Mouse (Mus musculus) neural tube, embryonic 11.5 days (tissue): Measurements from ENCODE around the gene Dock9. TPM values are rescaled to one million over a fixed set of nuclear protein-coding genes. Genes with fewer than 3 reads are reported as not detected.
"Not testable (repeated sequence)": the region's sequence is repeated elsewhere in the genome, so short reads cannot be mapped to it uniquely, and the experiment has no call there.

Experiments
- ATAC-seq: fragments of 200-750 bp; cut with Nextera tagmentation; 2 replicates; pipeline ENCODE4 v1.8.0; 2017; ENCODE audit warnings: moderate number of reproducible peaks, mild to moderate bottlenecking, moderate TSS enrichment, moderate library complexity; ENCODE audit not compliant: insufficient read depth, low FRiP score, low TSS enrichment
- DNase-seq: peaks from one replicate; pipeline ENCODE4 v3.0.0-alpha.2; 2015; ENCODE audit warnings: low spot score
- H3K27ac ChIP-seq: fragments of 300-500 bp; sonication (generic); 2 replicates; pipeline ENCODE4 v1.5.1; 2014; ENCODE audit warnings: low read depth, mild to moderate bottlenecking, low read length
- H3K27me3 ChIP-seq: fragments of 300-500 bp; sonication (generic); 2 replicates; pipeline ENCODE4 v1.6.1; 2014; ENCODE audit warnings: mild to moderate bottlenecking, low read length, mixed read lengths; ENCODE audit not compliant: control insufficient read depth, insufficient read depth
- H3K36me3 ChIP-seq: fragments of 300-500 bp; sonication (generic); 2 replicates; pipeline ENCODE4 v1.6.1; 2014; ENCODE audit warnings: mild to moderate bottlenecking, low read length, moderate library complexity, mixed read lengths; ENCODE audit not compliant: control insufficient read depth, insufficient read depth
- H3K4me1 ChIP-seq: fragments of 300-500 bp; sonication (generic); 2 replicates; pipeline ENCODE4 v1.6.1; 2014; ENCODE audit warnings: low read length, mixed read lengths; ENCODE audit not compliant: control insufficient read depth, insufficient read depth
- H3K4me2 ChIP-seq: fragments of 300-500 bp; sonication (generic); 2 replicates; pipeline ENCODE4 v1.6.1; 2014; ENCODE audit warnings: low read depth, mild to moderate bottlenecking, moderate library complexity
- H3K4me3 ChIP-seq: fragments of 300-500 bp; sonication (generic); 2 replicates; pipeline ENCODE4 v1.5.1; 2014; ENCODE audit warnings: low read depth, low read length
- H3K9ac ChIP-seq: fragments of 300-500 bp; sonication (generic); 2 replicates; pipeline ENCODE4 v1.6.1; 2014; ENCODE audit warnings: mild to moderate bottlenecking, low read length
- H3K9me3 ChIP-seq: fragments of 300-500 bp; sonication (generic); 2 replicates; pipeline ENCODE4 v1.6.1; 2016; ENCODE audit warnings: low read length; ENCODE audit not compliant: control insufficient read depth
- WGBS: fragments of 180-500 bp; shearing (Covaris S2); extraction: QIAGEN DNeasy Blood & Tissue Kit; methylation state at CpG from one replicate; pipeline ENCODE4 v1.1.7; 2014; 5-methylcytosine and 5-hydroxymethylcytosine counted together
- polyA plus RNA-seq: library from polyadenylated mRNA; unstranded; fragments of >200 nt; fragmentation: Nextera tagmentation; extraction: Ambion mirVana; gene quantifications from 2 replicates; pipeline ENCODE4 v1.2.1, GENCODE M21; 2014

Dock9 gene
- polyA plus RNA-seq, 1 experiment from 2014 or later = 4.2 TPM

GRCm38 (mm10) chr14:121721431-121721830 lies 76.2 kb downstream of the Dock9 start:
- H3K4me2 ChIP-seq = no peak overlapping the region
- no peaks in the 10 kb centered on the region for H3K9me3 ChIP-seq
- H3K36me3 ChIP-seq = no peaks in the 10 kb centered on the region
- H3K27ac ChIP-seq = no peak overlapping the region
- no peak overlapping the region for H3K4me3 ChIP-seq
- H3K27me3 ChIP-seq = no peaks in the 10 kb centered on the region
- ATAC-seq = no peak
- no peaks in the 10 kb centered on the region for H3K4me1 ChIP-seq
- 89% methylated on average over 5 of the region's 5 CpGs for WGBS
- DNase-seq = no peak
- no peak overlapping the region for H3K9ac ChIP-seq

GRCm38 (mm10) chr14:121719638-121720601 lies 77.7 kb downstream of the Dock9 start:
- H3K36me3 ChIP-seq = no peaks in the 10 kb centered on the region
- no peak for DNase-seq
- WGBS = 83% methylated on average over 9 of the region's 9 CpGs
- no peak overlapping the region for H3K4me2 ChIP-seq
- no peaks in the 10 kb centered on the region for H3K9me3 ChIP-seq
- H3K4me3 ChIP-seq = no peak overlapping the region
- no peaks in the 10 kb centered on the region for H3K27me3 ChIP-seq
- no peak overlapping the region for H3K27ac ChIP-seq
- H3K4me1 ChIP-seq = no peaks in the 10 kb centered on the region
- no peak for ATAC-seq
- H3K9ac ChIP-seq = no peak overlapping the region

GRCm38 (mm10) chr14:121714799-121715198 lies 82.8 kb downstream of the Dock9 start:
- H3K9ac ChIP-seq, H3K4me2 ChIP-seq, H3K27me3 ChIP-seq, H3K4me3 ChIP-seq, ATAC-seq, H3K36me3 ChIP-seq, H3K9me3 ChIP-seq, H3K4me1 ChIP-seq, H3K27ac ChIP-seq, DNase-seq: not testable (repeated sequence)
- WGBS = 98% methylated on average over 3 of the region's 3 CpGs

- DNase-seq (no peak), ATAC-seq (no peak)
- Histone ChIP-seq H3K36me3 (no peaks in the 10 kb centered on the region), H3K9me3 (no peaks in the 10 kb centered on the region), H3K4me2 (no peak overlapping the region), H3K4me1 (0 out of 2 replicates have a peak, but pooled peaks cover 2% of the 10 kb centered on the region), H3K4me3 (no peak overlapping the region), H3K27me3 (no peaks in the 10 kb centered on the region), H3K9ac (no peak overlapping the region), H3K27ac (no peak overlapping the region)
- WGBS = 72% methylated on average over 2 of the region's 2 CpGs
Measured at GRCm38 (mm10) chr14:121714268-121714667, 83.4 kb downstream of the Dock9 start.

GRCm38 (mm10) chr14:121713830-121714197 lies 83.8 kb downstream of the Dock9 start:
- Histone ChIP-seq H3K4me3 (no peak overlapping the region), H3K27me3 (no peaks in the 10 kb centered on the region), H3K9ac (no peak overlapping the region), H3K27ac (no peak overlapping the region), H3K4me2 (no peak overlapping the region), H3K9me3 (no peaks in the 10 kb centered on the region), H3K4me1 (0 out of 2 replicates have a peak, but pooled peaks cover 2% of the 10 kb centered on the region), H3K36me3 (no peaks in the 10 kb centered on the region)
- DNase-seq (no peak), ATAC-seq (no peak)
- WGBS = 58% methylated on average over 3 of the region's 4 CpGs

- H3K4me2 ChIP-seq = no peak overlapping the region
- WGBS = 15% methylated on average over 7 of the region's 7 CpGs
Measured at GRCm38 (mm10) chr14:121713166-121713829, 84.3 kb downstream of the Dock9 start.

GRCm38 (mm10) chr14:121711089-121711826 lies 86.4 kb downstream of the Dock9 start:
- ATAC-seq = no peak
- DNase-seq = no peak
- Histone ChIP-seq H3K27me3 (no peaks in the 10 kb centered on the region), H3K9ac (no peak overlapping the region), H3K27ac (no peak overlapping the region), H3K4me3 (no peak overlapping the region), H3K9me3 (no peaks in the 10 kb centered on the region), H3K4me1 (0 out of 2 replicates have a peak, but pooled peaks cover 2% of the 10 kb centered on the region), H3K36me3 (no peaks in the 10 kb centered on the region), H3K4me2 (no peak overlapping the region)
- 65% methylated on average over 14 of the region's 14 CpGs for WGBS

More at GRCm38 (mm10) chr14:121713166-121713829, 84.3 kb downstream of the Dock9 start:
- no peaks in the 10 kb centered on the region for H3K27me3 ChIP-seq
- H3K9ac ChIP-seq = no peak overlapping the region
- DNase-seq (no peak), ATAC-seq (no peak)
- H3K36me3 ChIP-seq = no peaks in the 10 kb centered on the region
- H3K4me3 ChIP-seq = no peak overlapping the region
- H3K27ac ChIP-seq = no peak overlapping the region
- H3K4me1 ChIP-seq = 0 out of 2 replicates have a peak, but pooled peaks cover 2% of the 10 kb centered on the region
- H3K9me3 ChIP-seq = no peaks in the 10 kb centered on the region

- no peak for DNase-seq
- Histone ChIP-seq H3K27me3 (no peaks in the 10 kb centered on the region), H3K36me3 (no peaks in the 10 kb centered on the region), H3K9me3 (no peaks in the 10 kb centered on the region), H3K4me2 (no peak overlapping the region), H3K27ac (no peak overlapping the region), H3K4me1 (0 out of 2 replicates have a peak, but pooled peaks cover 2% of the 10 kb centered on the region), H3K9ac (no peak overlapping the region), H3K4me3 (no peak overlapping the region)
- ATAC-seq = no peak
- 78% methylated on average over 3 of the region's 3 CpGs for WGBS
Measured at GRCm38 (mm10) chr14:121710130-121710529, 87.5 kb downstream of the Dock9 start.
